Mouse (Mus musculus): Measurements from ENCODE around the gene Gm11639.

Gm11639 gene

GRCm38 (mm10) chr11:105125735-105126519, 440.4 kb downstream of the Gm11639 start, which contains the start of gene Mettl2:
TSS of gene Mettl2 (plus strand) at chr11:105126425.
- no peak for TF ChIP-seq GATA4 (IDR thresholded peaks at IDR 0.05; ENCODE audit: insufficient replicate concordance, low read length)

- no peak for TF ChIP-seq GATA4 (IDR thresholded peaks at IDR 0.05; ENCODE audit: insufficient replicate concordance, low read length)
These were observed 441.1 kb downstream of the Gm11639 start for GRCm38 (mm10) chr11:105126520-105127029.

- TF ChIP-seq GATA4 (IDR thresholded peaks at IDR 0.05; ENCODE audit: insufficient replicate concordance, low read length) = no peak
These were observed 450.2 kb downstream of the Gm11639 start for GRCm38 (mm10) chr11:105135692-105136091.

GRCm38 (mm10) chr11:105141115-105141514, 455.6 kb downstream of the Gm11639 start:
- no peak for TF ChIP-seq GATA4 (IDR thresholded peaks at IDR 0.05; ENCODE audit: insufficient replicate concordance, low read length)

GRCm38 (mm10) chr11:105143564-105143963, 458.1 kb downstream of the Gm11639 start:
- no peak for TF ChIP-seq GATA4 (IDR thresholded peaks at IDR 0.05; ENCODE audit: insufficient replicate concordance, low read length)

- TF ChIP-seq GATA4 (IDR thresholded peaks at IDR 0.05; ENCODE audit: insufficient replicate concordance, low read length) = no peak
These were observed 458.6 kb downstream of the Gm11639 start for GRCm38 (mm10) chr11:105144084-105144483.

- TF ChIP-seq GATA4 (IDR thresholded peaks at IDR 0.05; ENCODE audit: insufficient replicate concordance, low read length) = no peak
These were observed 459.2 kb downstream of the Gm11639 start for GRCm38 (mm10) chr11:105144508-105145210.

- no peak for TF ChIP-seq GATA4 (IDR thresholded peaks at IDR 0.05; ENCODE audit: insufficient replicate concordance, low read length)
These were observed 459.7 kb downstream of the Gm11639 start for GRCm38 (mm10) chr11:105145211-105145610.

GRCm38 (mm10) chr11:105146593-105146992, 461.1 kb downstream of the Gm11639 start, which contains the start of gene Gm10842:
TSS of gene Gm10842 (plus strand) at chr11:105146893.
- TF ChIP-seq GATA4 (IDR thresholded peaks at IDR 0.05; ENCODE audit: insufficient replicate concordance, low read length) = no peak

- TF ChIP-seq GATA4 (IDR thresholded peaks at IDR 0.05; ENCODE audit: insufficient replicate concordance, low read length) = no peak
These were observed 463.8 kb downstream of the Gm11639 start for GRCm38 (mm10) chr11:105149353-105149752.

- TF ChIP-seq GATA4 (IDR thresholded peaks at IDR 0.05; ENCODE audit: insufficient replicate concordance, low read length) = no peak
These were observed 464.3 kb downstream of the Gm11639 start for GRCm38 (mm10) chr11:105149766-105150165.

- TF ChIP-seq GATA4 (IDR thresholded peaks at IDR 0.05; ENCODE audit: insufficient replicate concordance, low read length) = no peak
These were observed 465.2 kb downstream of the Gm11639 start for GRCm38 (mm10) chr11:105150691-105151090.

- TF ChIP-seq GATA4 (IDR thresholded peaks at IDR 0.05; ENCODE audit: insufficient replicate concordance, low read length) = no peak
These were observed 465.9 kb downstream of the Gm11639 start for GRCm38 (mm10) chr11:105151226-105152016.

- no peak for TF ChIP-seq GATA4 (IDR thresholded peaks at IDR 0.05; ENCODE audit: insufficient replicate concordance, low read length)
These were observed 466.5 kb downstream of the Gm11639 start for GRCm38 (mm10) chr11:105152017-105152300.

GRCm38 (mm10) chr11:105152357-105152899, 466.9 kb downstream of the Gm11639 start:
- no peak for TF ChIP-seq GATA4 (IDR thresholded peaks at IDR 0.05; ENCODE audit: insufficient replicate concordance, low read length)
